Mouse (Mus musculus): ENCODE data around the gene Btbd2. TPM values are rescaled to one million over a fixed set of nuclear protein-coding genes. Genes with fewer than 3 reads are reported as not detected.

The Btbd2 gene
- polyA plus RNA-seq, 2 experiments, result 8.2 to 8.6 TPM

- ATAC-seq (ENCODE audit: insufficient read depth) (no peak), DNase-seq (ENCODE audit: low read depth in 3 of 3, low spot score in 3 of 3) (no peak)
- no peak overlapping the region for H3K4me3 ChIP-seq (ENCODE audit: insufficient read depth in 1 of 2, low read depth in 2 of 2, low read length in 2 of 2)
- peak overlapping the region; percentile 74 for H3K4me2 ChIP-seq (ENCODE audit: low read depth)
- H3K36me3 ChIP-seq (replicated peaks; ENCODE audit: control insufficient read depth, insufficient read depth, low read depth), result no peaks in the 10 kb centered on the region
- H3K27me3 ChIP-seq (ENCODE audit: control insufficient read depth, insufficient read depth, low read length), result no peaks in the 10 kb centered on the region
- H3K27ac ChIP-seq, result peak overlapping the region; percentile 87
- TF ChIP-seq EP300 (IDR thresholded peaks at IDR 0.05; ENCODE audit: low read depth) (no peak), CTCF (IDR thresholded peaks at IDR 0.05; ENCODE audit: low read depth) (no peak)
- WGBS (ENCODE audit: insufficient replicate concordance), result 60% methylated on average over 9 of the region's 9 CpGs
- no peaks in the 10 kb centered on the region for H3K9me3 ChIP-seq (ENCODE audit: control insufficient read depth, low read length)
- H3K9ac ChIP-seq (replicated peaks), result peak overlapping the region; percentile 53
- H3K4me1 ChIP-seq (replicated peaks; ENCODE audit: control insufficient read depth in 2 of 2, insufficient read depth in 2 of 2, low read length in 1 of 2), result peaks cover 72 to 74% of the 10 kb centered on the region in 2 experiments
Observed at GRCm38 (mm10) chr10:80698605-80699004, 41.7 kb upstream of the Btbd2 start.

DNA sequence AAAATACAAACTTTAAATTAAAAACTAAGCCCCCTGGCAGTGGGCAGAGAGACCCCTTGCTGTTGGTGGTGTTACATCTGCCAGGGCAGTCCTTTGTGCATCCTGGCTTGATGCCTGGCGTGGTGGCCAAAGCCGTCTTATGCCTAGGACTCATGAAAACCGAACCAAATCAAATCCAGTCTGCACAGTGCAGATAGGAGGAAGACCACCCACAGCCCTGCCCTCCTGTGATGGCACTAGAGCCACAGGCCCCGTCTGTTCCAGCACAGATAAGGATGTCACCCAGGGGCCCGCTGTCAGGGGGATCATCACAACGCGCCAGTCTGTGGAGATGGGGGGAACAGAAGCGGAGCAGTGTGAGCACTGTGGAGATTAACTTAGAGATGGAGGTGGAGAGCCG lies 40.9 kb upstream of the Btbd2 start:
- Histone ChIP-seq H3K4me3 (ENCODE audit: insufficient read depth in 1 of 2, low read depth in 2 of 2, low read length in 2 of 2) (peak overlapping the region; percentile 31 to 36), H3K4me1 (replicated peaks; ENCODE audit: control insufficient read depth in 2 of 2, insufficient read depth in 2 of 2, low read length in 1 of 2) (peaks cover 66 to 72% of the 10 kb centered on the region in 2 experiments), H3K27ac (peak overlapping the region; percentile 87), H3K9me3 (ENCODE audit: control insufficient read depth, low read length) (no peaks in the 10 kb centered on the region), H3K36me3 (replicated peaks; ENCODE audit: control insufficient read depth, insufficient read depth, low read depth) (no peaks in the 10 kb centered on the region), H3K27me3 (ENCODE audit: control insufficient read depth, insufficient read depth, low read length) (no peaks in the 10 kb centered on the region), H3K4me2 (ENCODE audit: low read depth) (peak overlapping the region; percentile 74), H3K9ac (replicated peaks) (peak overlapping the region; percentile 53)
- ATAC-seq (ENCODE audit: insufficient read depth), result peak; percentile 63
- WGBS (ENCODE audit: insufficient replicate concordance), result 12% methylated on average over 9 of the region's 9 CpGs
- DNase-seq (ENCODE audit: low read depth in 3 of 3, low spot score in 3 of 3), result peak; percentile 84 to 90 (median 90)
- TF ChIP-seq CTCF (IDR thresholded peaks at IDR 0.05; ENCODE audit: low read depth), result no peak
- peak; percentile 97 for TF ChIP-seq EP300 (IDR thresholded peaks at IDR 0.05; ENCODE audit: low read depth)

GRCm38 (mm10) chr10:80697393-80697787 lies 40.5 kb upstream of the Btbd2 start:
- H3K4me1 ChIP-seq (replicated peaks; ENCODE audit: control insufficient read depth in 2 of 2, insufficient read depth in 2 of 2, low read length in 1 of 2), result peaks cover 66 to 76% of the 10 kb centered on the region in 2 experiments
- peak overlapping the region; percentile 74 for H3K4me2 ChIP-seq (ENCODE audit: low read depth)
- no peak overlapping the region for H3K9ac ChIP-seq (replicated peaks)
- no peak for DNase-seq (ENCODE audit: low read depth in 3 of 3, low spot score in 3 of 3)
- no peaks in the 10 kb centered on the region for H3K9me3 ChIP-seq (ENCODE audit: control insufficient read depth, low read length)
- H3K27ac ChIP-seq, result peak overlapping the region; percentile 3
- no peaks in the 10 kb centered on the region for H3K27me3 ChIP-seq (ENCODE audit: control insufficient read depth, insufficient read depth, low read length)
- H3K36me3 ChIP-seq (replicated peaks; ENCODE audit: control insufficient read depth, insufficient read depth, low read depth), result no peaks in the 10 kb centered on the region
- 62% methylated on average over 8 of the region's 8 CpGs for whole genome bisulfite sequencing (ENCODE audit: insufficient replicate concordance)
- H3K4me3 ChIP-seq (ENCODE audit: insufficient read depth in 1 of 2, low read depth in 2 of 2, low read length in 2 of 2), result peak overlapping the region; percentile 31 to 36; a peak in 2 of 4 replicates
- no peak for ATAC-seq (ENCODE audit: insufficient read depth)
- TF ChIP-seq EP300 (IDR thresholded peaks at IDR 0.05; ENCODE audit: low read depth), result no peak
- TF ChIP-seq CTCF (IDR thresholded peaks at IDR 0.05; ENCODE audit: low read depth), result no peak

DNA sequence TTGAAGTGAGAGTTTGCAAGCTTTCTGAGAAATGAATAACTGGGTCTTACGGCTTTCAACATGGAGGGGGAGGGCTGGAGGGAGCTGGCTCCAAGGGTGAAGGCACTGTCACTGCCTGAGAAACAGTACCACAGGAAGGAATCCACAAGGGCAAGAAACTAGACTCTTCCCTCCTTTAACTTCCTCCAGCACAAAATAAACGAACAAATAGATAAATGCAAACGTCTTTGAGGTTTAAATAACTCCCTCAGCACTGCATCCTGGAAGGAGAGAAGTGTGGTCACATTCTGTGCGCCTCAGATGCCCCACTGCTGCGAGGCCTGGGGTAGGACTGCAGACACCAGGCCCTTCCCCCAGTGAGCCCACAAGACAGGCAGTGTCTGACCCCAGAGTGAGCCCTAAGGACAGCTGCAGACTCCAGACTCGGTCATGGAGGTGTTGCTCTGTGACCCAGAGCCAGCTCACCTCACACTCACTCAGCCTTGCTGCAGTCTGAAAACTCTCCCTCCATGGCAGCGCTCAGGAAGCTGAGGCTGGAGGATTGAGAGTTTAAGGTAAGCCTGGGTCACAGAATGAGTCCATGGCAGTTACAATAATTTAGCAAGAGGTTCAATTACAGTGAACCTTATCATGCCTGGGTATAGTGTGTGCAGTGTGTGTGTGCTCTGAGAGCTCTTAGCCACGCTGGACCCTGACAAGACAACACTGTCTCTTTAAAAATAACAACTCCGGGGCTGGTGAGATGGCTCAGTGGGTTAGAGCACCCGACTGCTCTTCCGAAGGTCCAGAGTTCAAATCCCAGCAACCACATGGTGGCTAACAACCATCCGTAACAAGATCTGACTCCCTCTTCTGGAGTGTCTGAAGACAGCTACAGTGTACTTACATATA lies 39.9 kb upstream of the Btbd2 start:
- 29% methylated on average over 11 of the region's 12 CpGs for WGBS (ENCODE audit: insufficient replicate concordance)
- no peaks in the 10 kb centered on the region for H3K36me3 ChIP-seq (replicated peaks; ENCODE audit: control insufficient read depth, insufficient read depth, low read depth)
- H3K4me1 ChIP-seq (replicated peaks; ENCODE audit: control insufficient read depth in 2 of 2, insufficient read depth in 2 of 2, low read length in 1 of 2), result peaks cover 69 to 82% of the 10 kb centered on the region in 2 experiments
- ATAC-seq (ENCODE audit: insufficient read depth) (no peak), DNase-seq (ENCODE audit: low read depth in 3 of 3, low spot score in 3 of 3) (no peak)
- no peak overlapping the region for H3K9ac ChIP-seq (replicated peaks)
- H3K27me3 ChIP-seq (ENCODE audit: control insufficient read depth, insufficient read depth, low read length), result no peaks in the 10 kb centered on the region
- no peak overlapping the region for H3K4me3 ChIP-seq (ENCODE audit: insufficient read depth in 1 of 2, low read depth in 2 of 2, low read length in 2 of 2)
- TF ChIP-seq EP300 (IDR thresholded peaks at IDR 0.05; ENCODE audit: low read depth) (no peak), CTCF (IDR thresholded peaks at IDR 0.05; ENCODE audit: low read depth) (no peak)
- peak overlapping the region; percentile 56 for H3K27ac ChIP-seq
- H3K4me2 ChIP-seq (ENCODE audit: low read depth), result peak overlapping the region; percentile 74
- no peaks in the 10 kb centered on the region for H3K9me3 ChIP-seq (ENCODE audit: control insufficient read depth, low read length)

DNA sequence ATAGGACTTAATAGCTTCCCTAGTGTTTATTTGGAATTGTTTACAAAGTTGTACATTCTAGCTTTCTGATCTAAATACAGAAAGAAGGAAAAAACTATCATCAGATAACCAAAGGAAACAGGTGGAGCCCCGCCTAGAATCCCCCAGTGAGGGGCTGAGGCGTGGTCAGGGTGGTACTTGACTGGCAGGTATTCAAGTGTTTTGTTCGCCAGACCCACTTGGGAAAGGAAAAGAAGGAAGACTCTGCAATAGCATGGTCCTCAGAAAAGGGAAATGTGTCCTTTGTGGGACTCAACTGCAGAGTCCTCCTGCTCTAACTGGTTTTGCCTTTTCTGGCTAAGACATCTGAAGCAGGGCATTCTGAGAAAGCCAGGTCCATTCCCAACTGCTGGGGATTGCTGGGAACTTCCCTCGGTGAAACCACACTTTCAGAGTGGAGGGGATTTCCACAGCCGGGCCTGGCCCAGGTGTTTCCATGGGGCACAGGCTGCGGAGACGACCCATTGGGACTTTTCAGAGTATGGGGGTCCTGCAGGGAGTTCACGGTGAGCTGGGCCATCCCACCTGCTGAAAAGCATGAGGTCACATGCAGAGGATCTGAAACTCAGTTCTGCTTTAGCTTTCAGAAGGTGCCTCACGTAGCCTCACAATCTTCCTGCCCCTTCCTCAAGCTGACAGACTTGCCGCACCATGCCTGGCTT lies 39.1 kb upstream of the Btbd2 start:
- Histone ChIP-seq H3K9me3 (ENCODE audit: control insufficient read depth, low read length) (no peaks in the 10 kb centered on the region), H3K9ac (replicated peaks) (no peak overlapping the region; the same call in 1 of the 2 replicates), H3K36me3 (replicated peaks; ENCODE audit: control insufficient read depth, insufficient read depth, low read depth) (no peaks in the 10 kb centered on the region), H3K4me3 (ENCODE audit: insufficient read depth in 1 of 2, low read depth in 2 of 2, low read length in 2 of 2) (no peak overlapping the region), H3K4me1 (replicated peaks; ENCODE audit: control insufficient read depth in 2 of 2, insufficient read depth in 2 of 2, low read length in 1 of 2) (peaks cover 65 to 77% of the 10 kb centered on the region in 2 experiments), H3K4me2 (ENCODE audit: low read depth) (peak overlapping the region; percentile 74), H3K27ac (peak overlapping the region; percentile 56), H3K27me3 (ENCODE audit: control insufficient read depth, insufficient read depth, low read length) (no peaks in the 10 kb centered on the region)
- DNase-seq (ENCODE audit: low read depth in 3 of 3, low spot score in 3 of 3) (no peak), ATAC-seq (ENCODE audit: insufficient read depth) (no peak)
- no peak for TF ChIP-seq EP300 (IDR thresholded peaks at IDR 0.05; ENCODE audit: low read depth)
- no peak for TF ChIP-seq CTCF (IDR thresholded peaks at IDR 0.05; ENCODE audit: low read depth)
- WGBS (ENCODE audit: insufficient replicate concordance), result 36% methylated on average over 10 of the region's 10 CpGs

Data from liver, embryonic 14.5 days (tissue).